Mouse (Mus musculus) activated CD4-positive, CD25-positive, alpha-beta regulatory T cell, adult 4 months (primary cell): ENCODE results near the gene Olfr631. TPM values are rescaled to one million over a fixed set of nuclear protein-coding genes. Genes with fewer than 3 reads are reported as not detected.
A peak's percentile ranks its signal among the peaks of the same experiment; 100 is the strongest.
"Not testable (repeated sequence)": the region's sequence is repeated elsewhere in the genome, so short reads cannot be mapped to it uniquely, and the experiment has no call there.

Source experiments
- ATAC-seq: one replicate; pipeline ENCODE4 v1.8.0; 2017
- polyA plus RNA-seq, 2 experiments: library from polyadenylated mRNA; unstranded; fragments of 100-300 nt; shearing (Covaris generic); gene quantifications; one replicate each; pipeline ENCODE4 v1.2.1; 2017

Olfr631 gene
- polyA plus RNA-seq: not detected

GRCm38 (mm10) chr7:103928525-103928924, at the start of gene Olfr631:
Olfr631 (plus strand) TSS chr7:103928825.
- ATAC-seq: no peak

GRCm38 (mm10) chr7:103886152-103886551, 42.5 kb upstream of the Olfr631 start, which contains the start of gene Olfr66:
Olfr66 (minus strand) TSS chr7:103886252.
- no peak for ATAC-seq

DNA sequence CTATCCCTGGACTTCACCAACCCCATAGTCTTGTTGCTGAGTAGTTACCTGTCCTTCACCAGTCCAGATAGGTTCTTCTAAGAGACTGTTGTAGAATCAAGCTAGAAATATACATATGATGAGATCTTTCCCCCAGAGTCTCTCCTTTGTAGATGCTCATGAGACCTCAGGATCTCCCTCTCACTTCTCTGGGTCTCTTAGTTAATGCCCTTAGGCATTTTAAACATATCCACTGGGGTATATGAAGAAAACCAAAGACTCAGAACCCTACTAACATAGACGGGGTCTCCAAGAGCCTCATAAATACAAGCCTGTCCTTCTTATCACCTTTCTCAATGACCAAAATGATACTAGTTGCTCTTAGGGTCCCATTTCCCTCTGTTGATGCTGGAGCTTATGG, 34.2 kb upstream of the Olfr631 start, which contains the start of gene Olfr64:
Gene Olfr64 (minus strand): TSS at position 101 of the 400 bp plus-strand sequence.
- no peak for ATAC-seq

DNA sequence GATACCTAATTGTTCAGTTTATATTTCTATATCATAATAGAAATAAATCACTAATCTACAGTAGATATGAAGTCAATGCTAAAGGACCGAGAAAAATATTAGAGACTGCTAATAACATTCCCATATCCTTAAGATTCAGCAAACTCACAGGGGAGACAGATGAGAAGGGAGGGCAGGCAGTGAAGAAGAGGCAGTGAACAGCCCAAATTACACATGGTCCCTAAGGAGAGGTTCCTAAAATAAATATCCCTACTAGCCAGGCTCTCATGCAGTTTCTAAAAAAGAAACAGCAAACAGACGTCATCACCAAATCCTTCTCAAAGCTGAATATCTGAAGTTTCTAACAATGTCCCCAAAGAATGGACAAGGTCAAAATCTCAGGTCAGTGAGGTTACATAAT, 25.4 kb upstream of the Olfr631 start, which contains the start of gene Olfr65:
Gene Olfr65 (plus strand): TSS at position 301 of the 400 bp plus-strand sequence.
- ATAC-seq: no peak

- ATAC-seq: no peak
Measured at GRCm38 (mm10) chr7:103910047-103910446, 18.6 kb upstream of the Olfr631 start.

DNA sequence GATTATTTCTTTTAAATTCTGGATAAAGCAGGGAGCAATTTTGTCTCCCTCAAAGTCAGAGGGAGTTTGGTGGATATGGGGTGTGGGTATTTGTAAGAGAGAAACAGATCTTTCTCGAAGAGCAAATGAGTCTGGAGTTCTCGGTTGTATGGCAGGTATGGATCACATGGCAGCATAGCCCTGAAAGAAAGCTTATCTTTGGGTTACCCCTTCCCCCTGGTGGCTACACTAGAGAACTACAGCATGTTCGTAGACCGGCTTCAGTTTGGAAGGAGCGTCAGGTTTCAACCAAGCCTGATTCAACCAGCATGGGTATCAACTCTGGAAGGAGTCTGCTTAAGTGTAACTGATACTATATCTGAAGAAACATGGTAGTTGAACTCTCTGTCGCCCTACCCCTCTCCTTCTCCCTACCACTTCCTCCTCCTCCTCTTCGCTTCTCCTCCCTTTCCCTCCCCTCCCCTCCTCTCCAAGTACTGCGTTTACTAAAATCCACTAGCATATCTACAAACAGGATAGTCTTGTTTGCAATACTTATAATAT, 15.6 kb upstream of the Olfr631 start:
- no peak for ATAC-seq

DNA sequence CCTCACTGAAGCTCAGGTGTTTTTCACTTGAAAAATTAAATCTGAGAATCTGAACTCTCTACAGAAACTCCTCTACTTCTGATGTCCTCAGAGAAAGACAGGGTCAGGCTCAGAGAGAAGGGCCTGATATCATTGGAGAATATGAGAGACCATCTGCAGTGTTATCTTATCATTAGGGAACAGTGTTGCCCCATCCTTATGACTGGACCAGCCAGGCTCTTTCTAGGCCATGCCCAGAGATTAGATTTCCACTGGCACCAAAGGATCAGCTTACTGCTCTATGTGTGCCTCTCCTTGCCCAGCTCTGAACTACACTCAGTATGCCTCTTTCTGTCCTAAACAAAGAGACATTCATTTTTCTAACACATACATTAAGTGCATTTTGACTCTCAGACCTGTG, 13.3 kb upstream of the Olfr631 start:
- no peak for ATAC-seq

GRCm38 (mm10) chr7:103934264-103934663, 5.6 kb downstream of the Olfr631 start, which contains the start of gene Olfr632:
Olfr632 (plus strand) TSS chr7:103934347.
- no peak for ATAC-seq

DNA sequence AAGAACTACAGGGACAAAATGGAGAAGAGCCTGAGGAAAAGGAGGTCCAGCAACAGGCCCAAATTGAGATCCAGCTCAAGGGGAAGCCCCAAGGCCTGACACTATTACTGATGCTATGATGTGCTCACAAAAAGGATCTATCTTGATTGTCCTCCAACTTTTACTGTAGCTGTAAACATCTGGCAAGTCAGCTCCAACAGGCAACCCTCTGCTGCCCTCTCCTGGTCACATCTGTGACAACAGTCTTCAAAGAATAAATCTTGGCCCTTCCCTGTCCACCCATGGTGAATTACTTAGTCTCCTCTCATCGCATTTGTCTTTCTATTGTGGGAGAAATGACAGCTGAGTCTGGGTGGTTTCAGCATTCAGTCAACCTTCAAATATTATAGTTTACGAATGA, 14.1 kb downstream of the Olfr631 start:
- ATAC-seq: peak; percentile 46

DNA sequence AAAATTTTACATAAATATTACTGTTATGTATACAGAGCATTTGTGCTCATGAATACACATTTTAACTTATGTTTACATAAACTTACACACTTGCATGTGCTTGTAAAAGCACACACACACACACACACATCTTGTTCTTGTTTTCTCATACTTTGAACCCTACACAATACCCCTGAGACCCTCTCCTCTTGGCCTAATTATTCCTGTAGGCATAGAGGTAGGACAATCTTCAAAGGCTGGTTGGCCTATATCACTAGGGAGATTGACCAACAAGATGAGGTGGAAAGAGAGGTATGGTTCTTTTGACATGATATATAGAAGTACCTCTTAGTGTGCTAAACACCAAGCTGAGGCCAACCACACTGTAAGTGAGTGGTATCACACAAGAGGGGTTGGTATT, 15.5 kb downstream of the Olfr631 start, which contains the start of gene Olfr633:
Gene Olfr633 (plus strand): TSS at position 301 of the 400 bp plus-strand sequence.
- no peak for ATAC-seq

DNA sequence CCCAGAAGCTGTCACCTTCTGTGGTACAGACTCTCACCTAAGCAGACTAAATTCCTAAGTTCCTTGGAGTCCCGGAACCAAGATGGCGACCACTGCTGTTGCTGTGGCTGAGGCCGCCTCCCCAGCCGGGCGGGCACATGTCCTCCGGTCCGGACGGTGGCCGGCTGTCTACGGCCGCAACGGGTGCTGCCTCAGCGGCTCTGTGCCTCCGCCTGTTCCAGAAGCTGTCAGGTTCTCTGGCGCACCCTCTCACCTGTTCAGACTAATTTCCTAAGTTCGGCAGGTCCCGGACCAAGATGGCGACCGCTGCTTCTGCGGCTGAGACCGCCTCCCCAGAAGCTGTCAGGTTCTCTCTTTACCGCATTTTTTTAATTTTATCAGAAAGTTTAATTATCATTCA, 38.2 kb downstream of the Olfr631 start:
- not testable (repeated sequence) for ATAC-seq

- ATAC-seq: no peak
Measured at GRCm38 (mm10) chr7:103970852-103971251, 42.2 kb downstream of the Olfr631 start, which contains the start of gene Olfr635. Olfr635 (plus strand) TSS chr7:103971152.

GRCm38 (mm10) chr7:103971782-103972181, 43.2 kb downstream of the Olfr631 start:
- no peak for ATAC-seq

Other genes with a start within 250 kb of the Olfr631 start
- gene Olfr625-ps1, start 246.1 kb upstream of the Olfr631 start, polyA plus RNA-seq: not detected
- gene Olfr243, start 214.2 kb upstream of the Olfr631 start, polyA plus RNA-seq: not detected
- not detected for gene Olfr628, start 198.5 kb upstream of the Olfr631 start, polyA plus RNA-seq
- not detected for gene Olfr629, start 183.9 kb upstream of the Olfr631 start, polyA plus RNA-seq
- not detected for gene Olfr630, start 171.5 kb upstream of the Olfr631 start, polyA plus RNA-seq
- not detected for gene Olfr69, start 157.2 kb upstream of the Olfr631 start, polyA plus RNA-seq
- gene Olfr68, start 149.1 kb upstream of the Olfr631 start, polyA plus RNA-seq: not detected
- gene Olfr67, start 137.0 kb upstream of the Olfr631 start, polyA plus RNA-seq: not detected
- 100 to 1,000 TPM in 1 of 2 experiments, 1 to 10 TPM in 1; 1.3 to 103 TPM for gene Hbb-bt, start 114.8 kb upstream of the Olfr631 start, polyA plus RNA-seq
- 100 to 1,000 TPM in 1 of 2 experiments, 1 to 10 TPM in 1; 8.3 to 367 TPM for gene Hbb-bs, start 100.7 kb upstream of the Olfr631 start, polyA plus RNA-seq
- gene Hbb-bh2, start 88.3 kb upstream of the Olfr631 start, polyA plus RNA-seq: not detected
- not detected for gene Hbb-bh1, start 85.7 kb upstream of the Olfr631 start, polyA plus RNA-seq
- gene Hbb-y, start 75.6 kb upstream of the Olfr631 start, polyA plus RNA-seq: not detected
- gene Olfr66, start 42.6 kb upstream of the Olfr631 start, polyA plus RNA-seq: under 1 TPM in 1 of 2 experiments, not detected in 1; 0.19 TPM
- gene Olfr64, start 34.3 kb upstream of the Olfr631 start, polyA plus RNA-seq: not detected
- gene Olfr65, start 25.3 kb upstream of the Olfr631 start, polyA plus RNA-seq: not detected
- gene Olfr632, start 5.5 kb downstream of the Olfr631 start, polyA plus RNA-seq: not detected
- gene Olfr633, start 15.6 kb downstream of the Olfr631 start, polyA plus RNA-seq: not detected
- gene Olfr635, start 42.3 kb downstream of the Olfr631 start, polyA plus RNA-seq: under 1 TPM in 1 of 2 experiments, not detected in 1; 0.08 TPM
- gene Olfr638, start 69.9 kb downstream of the Olfr631 start, polyA plus RNA-seq: not detected
- not detected for gene Olfr639, start 88.5 kb downstream of the Olfr631 start, polyA plus RNA-seq
- gene Olfr640, start 96.7 kb downstream of the Olfr631 start, polyA plus RNA-seq: not detected
- not detected for gene Olfr641, start 106.6 kb downstream of the Olfr631 start, polyA plus RNA-seq
- under 1 TPM in 1 of 2 experiments, not detected in 1; 0.07 TPM for gene Olfr642, start 123.8 kb downstream of the Olfr631 start, polyA plus RNA-seq
- not detected for gene 4930516K23Rik, start 132.6 kb downstream of the Olfr631 start, polyA plus RNA-seq
- not detected for gene Olfr644, start 143.0 kb downstream of the Olfr631 start, polyA plus RNA-seq
- not detected for gene Olfr645, start 156.6 kb downstream of the Olfr631 start, polyA plus RNA-seq
- not detected for gene Olfr646, start 176.0 kb downstream of the Olfr631 start, polyA plus RNA-seq
- gene Ubqln5, start 201.0 kb downstream of the Olfr631 start, polyA plus RNA-seq: not detected
- not detected for gene Olfr643, start 208.6 kb downstream of the Olfr631 start, polyA plus RNA-seq
- gene Ubqln3, start 214.5 kb downstream of the Olfr631 start, polyA plus RNA-seq: not detected
- gene Ubqlnl, start 221.7 kb downstream of the Olfr631 start, polyA plus RNA-seq: not detected
- gene Olfm5, start 236.0 kb downstream of the Olfr631 start, polyA plus RNA-seq: not detected